Mouse (Mus musculus) erythroblast, embryonic 14.5 days (primary cell): ENCODE data around the gene Sohlh1.

Experiments used
- GATA1 ChIP-seq: IDR thresholded peaks from 2 replicates; pipeline ENCODE4 v1.6.1; 2012; ENCODE audit warnings: low read length, inconsistent platforms, mixed read lengths
- TAL1 ChIP-seq: IDR thresholded peaks from 3 replicates; pipeline ENCODE4 v1.6.1; 2012; ENCODE audit warnings: low read length, inconsistent platforms, mixed read lengths

- TF ChIP-seq GATA1: no peak
- no peak for TF ChIP-seq TAL1
Observed at GRCm38 (mm10) chr2:25888144-25888543, 41.1 kb upstream of the Sohlh1 start.
